Mouse (Mus musculus): ENCODE measurements around the gene Pon2. TPM values are rescaled to one million over a fixed set of nuclear protein-coding genes. Genes with fewer than 3 reads are reported as not detected.
A peak's percentile ranks its signal among the peaks of the same experiment; 100 is the strongest.
"Not testable (repeated sequence)": the region's sequence is repeated elsewhere in the genome, so short reads cannot be mapped to it uniquely, and the experiment has no call there.

Gene Pon2
- 10 to 100 TPM; 17.8 to 19.8 TPM for total RNA-seq (2021)

DNA sequence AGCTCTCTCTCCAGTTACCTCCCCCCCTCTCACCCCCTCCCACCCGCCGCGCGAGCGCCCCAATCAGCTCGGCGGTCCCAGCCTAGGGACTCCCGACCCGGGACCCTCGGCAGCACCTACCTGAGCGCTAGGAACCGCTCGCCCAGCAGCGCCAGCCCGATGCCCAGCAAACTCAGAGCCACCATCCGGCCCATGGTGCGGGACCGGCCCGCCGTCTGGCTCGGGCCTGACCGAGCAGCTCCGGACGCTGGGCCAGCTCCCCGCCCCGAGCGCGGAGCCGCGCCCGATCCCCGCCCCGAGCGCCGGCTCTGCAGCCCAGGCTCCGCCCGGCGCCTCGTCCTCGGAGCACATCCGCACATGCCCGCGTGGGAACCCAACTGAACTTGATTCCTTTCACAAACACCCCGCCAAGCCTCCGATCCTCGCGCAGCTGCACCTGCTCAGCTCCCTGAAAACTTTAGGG lies at the start of gene Pon2:
TSS of gene Pon2 (minus strand) at position 364 of the 463 bp plus-strand sequence.
- peak; percentile 85 to 91 for DNase-seq
- intact Hi-C loops (cut with DNase I): loop anchor here (5.0 to 10.0 kb wide), 6 partner anchors 36 to 1291 kb away; partner anchors contain the start of genes Asb4, Casd1, Pdk4 and Peg10

DNA sequence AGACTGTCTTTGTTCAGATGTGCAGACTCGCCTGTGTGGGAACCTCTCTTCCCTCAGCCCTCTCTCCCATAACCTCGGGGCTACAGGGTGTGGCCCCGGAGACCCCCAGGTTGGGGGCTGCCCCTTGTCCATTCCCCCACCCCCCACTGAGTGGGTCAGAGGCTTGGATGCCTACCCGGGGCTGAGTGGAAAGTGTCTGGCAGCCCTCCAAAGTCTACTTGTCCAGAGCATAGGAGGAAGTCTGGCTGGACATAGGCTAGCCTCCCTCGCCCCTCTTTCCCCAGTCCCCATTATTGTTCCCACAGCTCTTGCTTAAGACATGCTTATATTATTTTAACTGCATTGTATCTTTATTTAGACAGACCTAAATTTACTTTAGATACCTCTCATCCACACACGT lies 46.0 kb upstream of the Pon2 start:
- intact Hi-C loops (cut with DNase I): no loop called here
- no peak for DNase-seq

DNA sequence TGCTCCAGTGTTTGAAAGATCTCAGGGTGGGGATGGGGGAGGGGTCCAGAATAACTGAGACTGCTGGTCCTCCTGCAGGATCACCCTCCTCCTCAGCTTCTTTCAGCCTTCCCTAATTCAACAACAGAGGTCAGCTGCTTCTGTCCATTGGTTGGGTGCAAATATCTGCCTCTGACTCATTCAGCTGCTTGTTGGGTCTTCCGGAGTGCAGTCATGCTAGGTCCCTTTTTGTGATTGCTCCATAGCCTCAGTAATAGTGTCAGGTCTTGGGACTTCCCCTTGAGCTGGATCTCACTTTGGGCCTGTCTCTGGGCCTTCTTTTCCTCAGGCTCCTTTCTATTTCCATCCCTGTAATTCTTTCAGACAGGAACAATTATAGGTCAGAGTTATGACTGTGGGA lies 41.0 kb upstream of the Pon2 start:
- DNase-seq; intact Hi-C loops (cut with DNase I): not testable (repeated sequence)

DNA sequence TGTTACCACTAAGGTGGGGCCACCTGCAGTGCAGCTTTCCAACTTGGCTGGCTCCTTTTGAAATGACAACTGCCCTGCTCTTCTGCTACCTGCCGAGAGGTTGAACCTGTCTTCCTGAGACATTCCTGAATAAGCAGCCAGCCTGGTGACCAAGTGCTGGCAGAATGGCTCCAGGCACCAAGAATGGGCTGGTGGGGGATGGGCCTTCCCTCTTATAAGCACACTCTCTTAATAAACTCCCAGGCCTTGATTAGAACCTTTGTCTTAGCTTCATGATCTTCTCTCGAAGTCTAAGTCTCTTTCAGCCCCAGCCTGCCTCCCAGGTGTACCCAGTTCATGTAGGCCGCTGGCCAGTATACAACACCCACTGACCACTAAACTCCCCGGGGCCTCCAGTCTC lies 40.5 kb upstream of the Pon2 start:
- DNase-seq; intact Hi-C loops (cut with DNase I): not testable (repeated sequence)

DNA sequence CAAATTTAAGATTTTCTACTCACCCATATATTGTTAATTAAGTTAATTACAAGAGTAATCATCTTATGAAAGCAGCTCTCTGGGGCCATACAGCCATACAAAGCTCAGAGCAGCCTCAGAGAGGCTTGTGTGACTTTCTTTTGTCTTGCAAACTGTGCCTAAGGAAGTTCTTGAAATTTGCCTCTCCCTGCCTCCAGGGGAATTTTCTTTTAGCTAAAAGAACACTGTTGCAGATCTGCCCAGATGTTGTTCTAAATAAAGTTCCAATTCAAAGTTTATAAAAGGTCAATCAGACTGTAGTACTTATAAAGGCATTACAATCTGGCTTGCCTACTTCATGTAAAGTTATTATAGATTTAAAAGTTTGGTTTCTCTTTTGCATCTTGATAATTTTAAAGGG lies 37.8 kb upstream of the Pon2 start:
- intact Hi-C loops (cut with DNase I); DNase-seq: not testable (repeated sequence)

DNA sequence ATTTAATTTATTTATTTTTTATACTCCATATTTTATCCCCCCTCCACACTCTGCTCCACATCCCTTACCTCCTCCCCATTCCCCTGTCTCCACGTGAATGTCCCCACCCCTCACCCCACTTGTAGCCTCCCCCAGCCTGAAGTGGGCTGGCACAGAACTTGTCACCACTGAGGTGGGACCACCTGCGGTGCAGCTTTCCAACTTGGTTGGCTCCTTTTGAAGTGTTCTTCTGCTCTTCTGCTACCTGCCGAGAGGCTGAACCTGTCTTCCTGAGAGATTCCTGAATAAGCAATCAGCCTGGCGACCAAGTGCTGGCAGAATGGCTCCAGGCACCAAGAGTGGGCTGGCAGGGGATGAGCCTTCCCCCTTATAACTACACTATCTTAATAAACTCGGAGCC lies 35.8 kb upstream of the Pon2 start:
- DNase-seq: no peak
- intact Hi-C loops (cut with DNase I): no loop called here

DNA sequence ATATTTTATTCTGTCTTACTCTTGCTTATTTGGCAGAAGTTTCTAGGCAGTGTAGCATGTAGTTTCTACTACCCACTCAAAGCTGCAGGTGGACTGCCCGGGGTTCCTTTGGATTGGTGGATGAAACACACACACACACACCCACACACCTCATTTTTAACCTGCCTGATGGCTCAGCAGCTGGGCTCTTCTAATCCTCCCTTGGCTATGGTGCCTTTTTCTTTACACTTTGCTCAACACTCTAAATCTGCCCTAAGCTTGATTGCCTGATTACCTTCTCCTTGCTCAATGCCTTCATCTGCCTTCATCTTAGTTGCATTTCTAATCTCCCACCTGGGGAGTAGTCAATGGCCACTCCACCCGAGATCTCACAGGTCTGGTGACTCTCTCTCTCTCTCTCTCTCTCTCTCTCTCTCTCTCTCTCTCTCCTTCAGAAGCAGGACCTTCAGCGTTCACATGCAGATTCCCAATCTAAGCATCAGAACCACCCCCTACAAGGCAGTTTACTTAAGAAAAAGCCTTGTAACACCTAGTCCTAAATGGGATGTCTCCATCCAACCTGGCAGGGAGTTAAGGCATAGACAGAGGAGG lies 34.4 kb upstream of the Pon2 start:
- intact Hi-C loops (cut with DNase I): no loop called here
- no peak for DNase-seq

DNA sequence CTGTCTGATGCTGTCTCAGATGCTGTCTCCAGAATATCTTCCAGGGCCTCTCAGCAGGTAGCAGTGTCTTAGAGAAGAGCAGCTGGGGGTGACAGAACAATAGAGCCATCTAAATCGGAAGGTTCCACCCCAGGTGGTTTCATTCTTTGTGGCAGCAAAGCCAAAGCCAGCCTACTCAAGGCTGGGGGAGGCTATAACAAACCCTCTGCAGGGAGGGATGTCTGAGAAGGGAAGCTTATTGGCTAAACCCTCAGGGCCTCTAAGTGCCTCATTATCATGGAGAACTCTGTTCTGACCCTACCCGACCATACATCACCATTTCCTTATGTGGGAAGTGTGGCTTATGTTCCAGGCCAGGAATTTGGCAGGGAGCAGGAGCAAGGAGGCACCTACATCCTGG lies 26.9 kb upstream of the Pon2 start:
- intact Hi-C loops (cut with DNase I): no loop called here

DNA sequence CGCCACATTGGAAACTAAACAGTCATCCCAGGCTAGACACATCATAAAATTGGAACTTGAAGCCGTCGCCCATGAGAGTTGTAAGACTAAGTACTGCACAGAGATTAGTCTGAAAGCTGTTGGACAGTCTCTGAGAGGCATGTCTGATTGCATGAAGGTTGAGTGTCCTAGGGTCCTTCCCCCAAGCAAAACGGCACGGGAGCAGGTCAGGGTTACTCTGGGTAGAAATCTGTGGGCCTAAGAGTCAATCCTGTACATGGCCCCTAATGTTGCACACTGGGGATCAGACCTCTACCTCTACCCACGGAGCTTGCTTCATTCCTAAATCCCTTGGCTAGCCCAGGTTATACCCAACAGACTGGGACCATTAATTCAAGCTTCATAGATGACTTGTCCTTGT lies 25.8 kb upstream of the Pon2 start:
- DNase-seq; intact Hi-C loops (cut with DNase I): not testable (repeated sequence)

More for the DNA sequence above, 26.9 kb upstream of the Pon2 start:
- no peak for DNase-seq

DNA sequence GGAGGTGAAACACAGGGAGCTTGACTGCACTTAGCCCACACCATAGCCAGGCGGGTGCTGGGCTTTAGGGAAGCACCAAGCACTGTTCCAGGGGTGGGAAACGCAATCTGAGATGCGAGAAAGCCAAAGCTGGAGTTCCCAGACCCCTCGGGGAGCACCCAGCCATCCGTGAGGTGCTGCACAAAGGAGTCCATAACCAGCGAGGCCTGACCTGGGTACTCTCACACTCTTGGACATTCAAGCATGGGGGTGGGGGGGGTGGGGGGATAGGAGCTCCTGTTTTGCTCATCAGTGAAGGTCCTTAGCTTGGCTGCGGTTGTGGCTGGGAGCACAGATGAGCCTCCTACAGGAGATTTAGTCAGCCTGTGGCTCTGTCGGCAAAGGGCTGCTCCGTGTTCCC lies 18.4 kb upstream of the Pon2 start:
- intact Hi-C loops (cut with DNase I): no loop called here
- DNase-seq: no peak

DNA sequence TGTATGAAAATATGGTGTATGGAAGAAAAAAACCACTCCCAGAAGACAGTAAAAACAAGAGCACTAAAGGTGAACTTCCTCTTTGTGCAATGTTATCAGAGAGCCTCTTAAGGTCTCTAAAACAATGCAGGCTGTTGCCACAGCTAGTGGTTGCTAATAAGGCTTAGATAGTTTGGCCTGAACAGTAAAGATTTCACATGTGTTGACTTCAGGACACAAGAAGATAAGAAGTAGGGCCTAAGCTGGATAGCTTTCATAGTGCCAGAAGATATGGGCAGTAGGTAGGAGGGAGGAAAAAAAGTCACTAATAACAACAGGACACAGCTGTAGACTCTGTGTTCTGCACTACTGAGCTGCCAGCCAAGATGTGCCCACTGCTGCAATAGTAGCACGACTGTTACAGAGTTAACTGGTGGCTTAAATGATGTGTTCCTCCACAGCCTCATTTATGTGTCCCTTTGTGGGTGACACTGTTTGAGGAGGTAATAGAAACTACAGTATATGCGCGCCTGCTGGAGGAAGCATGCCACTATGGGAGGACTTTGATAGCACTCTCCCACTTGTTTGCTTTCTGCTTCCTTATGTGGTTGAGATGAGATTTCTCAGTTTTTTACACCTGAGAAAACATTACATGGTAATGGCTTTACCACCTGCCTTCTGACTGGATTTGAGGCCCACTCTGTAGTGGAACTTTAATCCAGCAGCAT lies 17.0 kb upstream of the Pon2 start:
- DNase-seq: no peak
- intact Hi-C loops (cut with DNase I): no loop called here

DNA sequence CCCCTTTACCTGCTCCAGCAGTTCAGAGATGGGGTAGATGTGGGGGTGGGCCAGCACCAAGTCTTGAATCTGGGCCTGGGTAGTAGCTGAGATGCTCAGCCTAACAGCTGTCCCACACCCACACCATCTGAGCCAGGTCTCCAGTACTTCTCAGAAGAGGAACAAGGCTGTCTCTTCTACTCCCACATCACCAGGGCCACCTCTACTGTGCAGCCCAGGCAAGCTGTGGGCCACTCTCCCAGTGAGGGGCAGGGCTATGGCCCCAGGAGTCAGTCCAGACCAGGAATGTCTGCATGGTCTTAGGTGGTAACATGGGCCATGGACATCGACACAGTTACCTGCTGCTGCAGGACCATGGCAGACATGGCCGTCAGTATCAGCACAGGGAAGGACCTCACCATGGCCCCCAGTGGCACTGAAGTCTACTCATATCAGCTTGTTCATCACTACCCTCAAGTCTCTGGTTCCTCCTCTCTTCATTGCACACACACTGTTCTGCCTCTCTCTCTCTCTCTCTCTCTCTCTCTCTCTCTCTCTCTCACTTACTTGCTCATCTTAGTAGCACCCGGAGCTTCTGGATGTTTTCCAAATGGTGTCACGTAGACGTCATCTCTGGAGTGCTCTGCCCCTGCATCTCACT lies 15.8 kb upstream of the Pon2 start:
- DNase-seq: no peak
- intact Hi-C loops (cut with DNase I): no loop called here

DNA sequence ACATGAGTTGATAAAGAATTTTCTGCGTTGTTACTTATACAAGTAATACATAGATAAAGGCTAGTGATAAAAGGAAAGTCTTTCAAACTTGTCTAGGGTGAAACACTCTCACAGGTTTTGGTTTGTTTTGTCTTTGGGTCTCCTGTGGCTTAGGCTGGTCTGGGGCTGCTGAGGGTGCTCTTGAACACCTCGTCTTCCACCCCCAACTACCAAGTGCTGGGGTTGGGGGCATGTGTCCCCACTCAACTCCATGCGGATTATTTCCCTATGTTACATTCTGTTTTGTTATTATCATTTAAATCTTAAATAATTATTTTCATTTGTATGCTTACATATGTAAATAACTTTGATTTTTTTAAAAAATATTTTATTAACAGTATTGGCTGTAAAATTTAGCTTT lies 12.2 kb upstream of the Pon2 start:
- no peak for DNase-seq

DNA sequence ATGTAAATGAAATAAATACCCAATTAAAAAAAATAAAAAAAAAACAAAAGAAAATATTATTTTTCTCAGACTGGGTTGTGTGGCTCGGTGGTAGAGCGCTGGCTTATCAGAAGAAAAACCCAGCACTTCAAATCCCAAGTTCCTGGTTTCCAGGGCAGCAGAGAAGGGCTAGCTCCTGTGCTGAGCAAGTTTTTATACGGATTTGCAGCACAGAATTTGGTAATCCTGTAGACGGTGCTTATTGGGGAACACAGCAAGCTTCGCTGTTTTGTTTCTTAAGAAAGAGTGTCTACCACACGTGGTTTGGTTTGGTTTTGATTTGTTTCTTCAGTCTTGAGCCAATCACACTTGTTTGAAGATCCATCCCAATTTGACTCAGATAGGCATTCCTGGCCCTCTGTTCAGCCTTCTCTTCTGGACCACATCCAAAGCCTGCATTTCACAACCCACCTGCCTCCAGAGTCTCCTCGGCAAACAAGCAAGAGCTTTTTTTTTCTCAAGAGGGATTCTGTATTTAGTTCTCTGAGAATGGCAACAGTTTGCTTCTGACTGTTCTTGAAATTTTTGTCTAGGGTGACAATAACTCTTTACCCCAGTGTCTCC lies 11.4 kb upstream of the Pon2 start:
- intact Hi-C loops (cut with DNase I): no loop called here
- no peak for DNase-seq

More for the DNA sequence above, 12.2 kb upstream of the Pon2 start:
- intact Hi-C loops (cut with DNase I): no loop called here

DNA sequence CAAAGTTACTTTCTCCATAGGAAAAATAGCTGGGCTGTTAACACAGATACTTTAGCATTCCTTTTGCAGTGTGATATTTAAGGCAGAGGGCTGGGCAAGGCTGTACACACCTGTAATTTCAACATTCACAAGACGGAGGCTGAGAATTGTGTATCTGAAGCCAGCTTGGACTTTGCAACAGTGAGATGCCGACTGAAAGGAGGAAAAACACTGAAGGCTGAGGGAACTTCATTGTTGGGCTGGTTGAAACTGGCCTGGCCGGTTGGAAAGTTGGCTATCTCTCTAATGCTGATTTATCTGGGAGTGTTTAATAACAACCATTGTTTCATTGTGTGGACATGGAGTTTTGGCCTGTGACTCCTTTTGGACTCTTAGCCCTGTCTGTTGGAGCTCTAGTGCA lies 7.7 kb upstream of the Pon2 start:
- intact Hi-C loops (cut with DNase I): no loop called here
- no peak for DNase-seq

DNA sequence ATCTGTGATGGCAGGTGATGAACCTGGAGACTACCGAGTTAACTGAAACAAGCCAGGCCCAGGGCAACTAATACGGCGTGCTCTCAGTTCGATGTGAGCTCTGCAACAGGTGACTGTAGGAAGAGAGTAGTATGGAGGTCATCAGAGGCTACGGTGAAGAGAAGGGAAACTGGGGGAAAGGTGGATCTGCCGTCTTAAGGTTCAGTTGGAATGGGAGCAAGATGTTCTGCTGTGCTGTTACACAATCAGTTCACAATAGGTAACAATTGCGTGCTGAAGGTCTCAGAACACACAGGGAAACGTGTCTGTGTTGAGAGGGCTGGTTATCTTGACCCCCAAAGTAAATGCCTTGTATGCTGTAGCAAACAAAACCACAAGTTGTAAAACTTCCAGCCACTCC lies 6.7 kb upstream of the Pon2 start:
- DNase-seq: no peak

DNA sequence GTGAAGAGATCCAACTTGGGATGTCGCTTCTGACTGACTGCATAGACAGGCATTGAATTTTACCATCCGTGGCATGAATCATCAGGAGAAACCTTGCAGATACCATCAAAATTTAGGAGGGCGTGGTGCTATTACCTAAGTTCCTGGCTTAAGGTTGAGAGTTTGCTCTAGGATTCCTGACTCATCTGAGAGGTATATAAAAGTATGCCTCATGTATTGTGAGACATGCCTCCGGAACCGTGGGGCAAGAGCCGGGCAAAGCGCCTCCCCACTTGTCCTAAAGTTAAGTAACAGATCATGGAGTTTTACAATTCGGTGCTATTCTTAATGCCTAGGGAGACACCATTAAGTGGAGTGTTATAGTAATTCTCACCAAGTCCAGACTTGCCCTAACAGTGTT lies 2.4 kb upstream of the Pon2 start:
- intact Hi-C loops (cut with DNase I): no loop called here
- DNase-seq: no peak

More for the DNA sequence above, 6.7 kb upstream of the Pon2 start:
- intact Hi-C loops (cut with DNase I): no loop called here

DNA sequence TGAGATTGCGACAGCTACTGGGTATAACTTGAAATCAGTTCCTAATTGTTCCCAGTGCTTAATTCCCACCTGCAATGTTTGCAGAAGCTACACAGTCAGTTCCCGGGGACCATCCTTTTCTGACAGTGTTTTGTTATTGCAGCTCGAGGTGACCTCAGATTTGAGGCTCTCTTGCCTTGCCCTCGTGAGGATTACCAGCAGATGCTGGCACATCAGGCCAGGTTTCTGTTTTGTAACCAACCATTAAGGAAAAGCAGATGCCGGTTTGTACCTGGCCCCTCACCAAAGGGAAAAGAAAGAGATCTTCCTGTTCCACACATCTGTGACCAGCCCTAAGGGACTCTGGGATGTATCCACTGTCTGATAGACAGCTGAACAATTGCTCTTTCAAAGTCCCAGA lies 1.3 kb upstream of the Pon2 start:
- no peak for DNase-seq
- intact Hi-C loops (cut with DNase I): loop anchor here (5.0 to 10.0 kb wide), 6 partner anchors 37 to 1292 kb away; partner anchors contain the start of genes Asb4, Casd1, Pdk4 and Peg10

DNA sequence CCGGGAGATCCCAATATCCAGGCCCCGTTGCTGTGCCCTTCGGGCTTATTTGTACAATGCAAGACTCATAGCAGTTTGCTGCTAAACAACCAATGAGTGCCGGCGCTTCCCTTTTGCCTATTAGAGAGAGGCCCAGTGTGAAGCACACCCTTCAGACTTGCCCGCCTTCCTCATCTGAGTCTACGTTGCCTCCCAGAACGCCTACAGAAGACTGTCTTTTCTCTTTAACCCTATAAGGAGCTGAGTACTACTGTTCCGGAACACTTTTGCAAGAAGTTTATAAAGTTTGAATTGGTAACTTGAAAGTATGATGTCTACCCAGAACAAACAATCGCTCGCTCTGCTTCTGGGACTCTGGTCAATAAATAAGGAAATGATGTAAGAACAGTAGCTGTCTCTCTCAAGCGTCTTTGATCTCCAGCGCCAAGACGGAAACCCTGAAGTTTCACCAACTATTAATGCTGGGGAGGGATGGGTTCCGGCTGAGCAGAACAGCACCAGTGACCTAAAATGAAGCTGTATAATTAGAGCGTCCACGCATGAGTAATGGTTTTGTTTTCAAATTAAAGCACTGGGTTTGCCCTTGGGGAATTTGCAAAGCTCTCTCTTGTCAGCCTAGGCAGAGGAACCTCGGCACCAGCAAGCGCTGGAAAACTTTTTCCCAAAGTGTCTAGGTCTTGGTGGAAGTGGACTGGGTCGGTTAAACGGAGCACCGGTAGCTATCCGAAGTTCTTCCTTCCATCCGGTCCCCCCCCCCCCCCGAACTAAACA lies 749 bp downstream of the Pon2 start:
- intact Hi-C loops (cut with DNase I): loop anchor here (5.0 to 10.0 kb wide), 6 partner anchors 35 to 1290 kb away; partner anchors contain the start of genes Asb4, Casd1, Pdk4 and Peg10
- peak; percentile 57 to 65 for DNase-seq

DNA sequence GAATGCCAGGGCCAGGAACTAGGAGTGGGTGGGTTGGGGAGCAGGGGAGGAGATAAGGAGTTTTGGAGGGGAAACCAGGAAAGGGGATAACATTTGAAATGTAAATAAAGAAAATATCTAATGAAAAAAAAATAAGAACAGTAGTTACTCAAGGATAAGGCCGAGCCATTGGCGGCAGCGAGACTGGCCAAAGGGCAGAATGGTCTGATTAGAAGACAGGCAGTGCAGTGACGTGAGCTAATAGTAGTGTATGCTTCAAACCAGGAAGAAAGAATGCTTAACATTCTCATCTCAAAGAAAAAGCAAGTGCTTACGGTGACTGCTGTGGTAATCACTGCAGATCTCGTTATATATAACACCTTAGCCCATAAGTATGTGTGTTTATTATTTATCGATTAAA lies 2.2 kb downstream of the Pon2 start:
- no peak for DNase-seq

More for the DNA sequence above, 2.2 kb downstream of the Pon2 start:
- intact Hi-C loops (cut with DNase I): loop anchor here (5.0 to 10.0 kb wide), 6 partner anchors 34 to 1289 kb away; partner anchors contain the start of genes Asb4, Casd1, Pdk4 and Peg10
